Mouse (Mus musculus) MN1 (cell line): ENCODE measurements around the gene Rasgrp3.

Experiments
- DNase-seq: peaks from one replicate; pipeline ENCODE4 v3.0.0-alpha.2; 2016; ENCODE audit warnings: low spot score

Gene Rasgrp3

DNA sequence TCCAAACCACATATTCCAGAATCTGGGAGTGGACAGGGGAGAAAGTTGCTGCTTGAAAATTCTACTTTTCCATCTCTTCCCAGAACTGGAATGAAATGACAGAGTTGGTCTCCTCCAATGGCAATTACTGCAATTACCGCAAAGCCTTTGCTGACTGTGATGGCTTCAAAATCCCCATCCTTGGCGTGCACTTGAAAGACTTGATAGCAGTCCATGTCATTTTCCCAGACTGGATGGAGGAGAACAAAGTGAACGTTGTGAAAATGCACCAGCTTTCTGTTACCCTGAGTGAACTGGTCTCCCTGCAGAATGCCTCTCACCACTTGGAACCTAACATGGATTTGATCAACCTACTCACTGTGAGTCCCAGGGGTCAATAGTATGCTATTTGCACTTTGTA, 67.3 kb downstream of the Rasgrp3 start:
- DNase-seq: no peak

- no peak for DNase-seq
These were observed 69.4 kb downstream of the Rasgrp3 start for GRCm38 (mm10) chr17:75505053-75505452.

GRCm38 (mm10) chr17:75506097-75506675, 70.5 kb downstream of the Rasgrp3 start:
- DNase-seq: no peak

- DNase-seq: no peak
These were observed 71.3 kb downstream of the Rasgrp3 start for GRCm38 (mm10) chr17:75506708-75507641.

- no peak for DNase-seq
These were observed 73.6 kb downstream of the Rasgrp3 start for GRCm38 (mm10) chr17:75509257-75509656.

DNA sequence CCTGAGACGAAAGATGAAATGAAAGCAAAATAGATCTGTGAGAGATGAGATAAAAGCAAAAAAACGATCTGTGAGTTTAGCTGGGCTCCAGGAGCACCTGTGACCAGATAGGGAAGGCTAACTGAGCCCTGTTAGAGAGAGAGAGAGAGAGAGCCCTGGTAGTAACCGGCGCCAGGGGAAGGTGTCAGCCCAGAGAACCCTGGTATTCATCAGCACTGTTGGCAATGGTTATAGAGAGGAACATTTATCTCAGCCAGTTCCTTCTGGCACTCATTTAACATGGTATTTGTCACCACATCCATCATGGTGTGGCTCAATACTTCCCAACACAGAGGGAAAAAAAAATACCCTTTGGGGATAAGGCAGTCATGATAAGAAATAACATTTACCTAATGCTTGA, 80.9 kb downstream of the Rasgrp3 start:
- DNase-seq: no peak

GRCm38 (mm10) chr17:75518181-75518901, 82.6 kb downstream of the Rasgrp3 start:
- DNase-seq: no peak

- DNase-seq: no peak
These were observed 83.7 kb downstream of the Rasgrp3 start for GRCm38 (mm10) chr17:75519239-75519900.

DNA sequence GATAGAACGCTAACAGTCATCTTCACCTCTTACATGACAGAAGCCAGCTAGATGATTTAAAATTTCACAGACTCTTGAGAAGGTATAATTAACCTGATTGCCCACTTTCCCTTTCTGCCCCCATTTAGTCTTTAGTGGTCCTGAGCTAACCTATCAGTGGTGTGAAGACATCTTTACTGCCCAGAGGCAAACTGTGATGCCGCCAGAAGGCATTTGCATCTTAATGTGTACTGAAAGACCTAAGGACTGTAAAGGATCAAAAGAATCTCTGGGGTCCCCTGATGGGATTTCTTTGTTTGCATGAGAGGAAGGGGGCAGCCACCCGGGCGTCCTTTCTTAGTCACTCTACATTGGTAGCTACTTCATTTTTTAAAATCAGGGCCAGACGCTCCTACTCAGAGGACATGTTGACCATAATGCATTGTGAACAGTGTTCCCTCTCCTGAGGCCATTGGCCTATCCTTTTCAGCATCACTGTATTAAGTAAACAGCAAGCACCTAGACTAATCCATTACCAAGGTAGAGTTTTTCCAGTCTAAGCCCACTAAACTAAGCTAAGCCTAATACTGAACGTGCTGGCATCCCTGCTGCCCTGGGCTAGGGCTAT, 85.6 kb downstream of the Rasgrp3 start:
- DNase-seq: no peak

DNA sequence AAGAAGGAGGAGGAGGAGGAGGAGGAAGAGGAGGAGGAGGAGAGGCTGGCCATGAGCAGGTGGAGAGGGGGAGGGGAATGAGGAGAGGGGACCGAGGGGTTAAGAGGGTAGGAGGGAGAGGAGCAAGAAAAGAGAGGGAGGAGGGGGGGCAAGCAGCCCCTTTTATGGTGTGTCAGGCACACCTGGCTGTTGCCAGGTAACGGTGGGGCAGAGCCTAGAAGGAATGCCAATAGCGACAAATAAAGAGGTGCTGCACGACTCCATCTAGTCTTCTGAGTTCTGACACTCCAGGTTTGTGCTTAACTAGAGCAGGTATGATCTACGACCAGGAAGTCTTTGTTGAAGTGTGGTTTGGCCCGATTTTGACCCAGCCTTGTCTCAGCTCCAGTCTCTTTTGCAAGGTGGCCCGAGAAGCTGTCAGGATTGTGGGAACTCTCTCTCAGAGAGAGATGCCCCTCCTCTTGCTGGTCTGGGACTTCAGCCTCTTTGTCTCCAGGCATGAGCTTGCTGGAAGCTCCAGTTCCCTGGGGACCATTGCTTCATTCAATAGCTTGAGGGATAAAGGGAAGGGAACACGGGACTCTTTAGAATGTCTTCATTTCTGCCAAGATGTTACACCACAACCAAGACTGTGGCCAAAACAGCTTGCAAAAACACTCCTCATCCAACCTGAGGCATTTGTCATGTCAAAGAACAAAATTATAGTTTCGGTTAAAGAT, 86.8 kb downstream of the Rasgrp3 start:
- DNase-seq: peak; percentile 25

GRCm38 (mm10) chr17:75523812-75524211, 88.1 kb downstream of the Rasgrp3 start:
- no peak for DNase-seq

DNA sequence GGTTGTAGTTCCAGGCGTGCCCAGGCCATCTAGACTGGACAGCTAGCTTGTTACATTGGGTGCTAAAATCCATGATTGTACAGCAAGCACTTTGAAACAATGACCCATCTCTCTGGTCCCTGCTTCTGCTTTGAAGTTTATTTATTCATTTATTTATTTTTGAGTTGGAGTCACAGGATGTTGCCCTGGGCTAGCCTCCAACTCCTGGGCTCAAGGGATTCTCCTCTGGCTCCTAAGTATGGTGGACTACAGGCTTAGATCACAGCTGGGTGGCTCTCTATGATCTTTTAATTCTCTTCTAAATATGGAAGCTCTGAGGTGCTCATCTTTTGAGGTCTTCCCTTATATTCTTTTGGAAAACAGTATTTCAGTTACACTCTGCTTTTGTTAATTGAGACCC, 90.7 kb downstream of the Rasgrp3 start:
- no peak for DNase-seq

DNA sequence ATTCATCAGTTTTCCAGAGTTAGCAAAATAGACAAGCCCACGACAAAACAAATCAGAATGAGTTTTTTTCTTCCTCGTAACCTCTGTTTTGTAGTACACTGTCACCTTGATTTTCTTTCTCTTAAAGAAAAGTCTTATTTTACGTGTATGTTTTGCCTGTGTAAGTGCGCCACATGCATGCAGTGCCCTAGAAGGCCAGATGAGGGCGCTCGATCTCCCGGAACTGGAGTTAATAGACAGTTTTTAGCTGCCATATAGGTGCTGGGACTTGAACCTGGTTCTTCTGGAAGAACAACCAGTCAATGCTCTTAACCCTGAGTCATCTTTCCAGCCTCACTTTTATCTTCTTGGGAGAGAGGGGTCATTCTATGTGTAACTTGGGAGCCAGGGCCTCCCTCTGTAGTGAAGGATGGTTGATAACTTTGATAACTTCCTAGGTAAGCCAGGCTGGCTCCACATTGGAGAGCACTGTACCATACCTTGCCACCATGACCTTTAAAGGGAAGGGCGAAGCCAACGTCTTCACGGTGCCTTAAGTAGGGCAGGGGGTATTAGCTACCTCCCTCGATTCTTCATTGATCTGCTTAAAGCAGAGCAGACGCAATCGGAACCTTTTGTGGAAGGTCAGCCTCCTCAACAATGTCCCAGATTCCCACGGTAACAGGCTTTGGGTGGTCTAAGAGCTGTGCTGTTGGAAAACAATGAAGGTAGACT, 93.7 kb downstream of the Rasgrp3 start:
- DNase-seq: no peak

- DNase-seq: no peak
These were observed 96.8 kb downstream of the Rasgrp3 start for GRCm38 (mm10) chr17:75532469-75532986.

- DNase-seq: no peak
These were observed 98.8 kb downstream of the Rasgrp3 start for GRCm38 (mm10) chr17:75534314-75535020.

- DNase-seq: no peak
These were observed 99.9 kb downstream of the Rasgrp3 start for GRCm38 (mm10) chr17:75535612-75536011.

DNA sequence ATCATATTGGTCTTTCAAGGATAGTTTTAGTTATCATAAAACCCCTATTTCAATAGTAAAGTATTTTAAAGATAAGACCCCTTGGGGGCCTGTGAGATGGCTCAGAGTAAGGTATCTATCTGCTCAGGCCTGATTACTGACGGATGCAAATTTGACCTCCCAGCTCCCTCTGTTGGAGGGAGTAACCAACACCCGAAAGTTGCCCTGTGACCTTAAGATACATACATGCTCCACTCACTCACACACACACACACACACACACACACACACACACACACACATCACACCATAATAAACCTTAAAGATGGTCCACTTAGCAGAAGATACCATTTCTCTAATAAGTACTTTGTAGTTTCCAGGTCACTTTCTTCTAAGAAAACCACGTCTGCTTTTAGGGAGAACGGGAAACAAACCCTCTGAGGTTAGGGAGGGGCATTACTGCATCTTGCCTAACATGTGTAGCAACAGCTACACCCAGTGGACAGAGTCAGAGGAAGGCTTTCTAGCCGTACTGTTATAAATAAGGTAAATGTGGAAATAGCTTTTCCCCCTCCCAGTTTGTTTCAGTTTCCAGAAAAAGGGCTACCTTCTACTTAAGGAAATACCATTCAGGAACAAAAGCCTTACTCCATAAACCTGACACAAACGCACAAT, 100.8 kb downstream of the Rasgrp3 start:
- DNase-seq: peak; percentile 18

- DNase-seq: no peak
These were observed 101.4 kb downstream of the Rasgrp3 start for GRCm38 (mm10) chr17:75537050-75537445.

GRCm38 (mm10) chr17:75538431-75538830, 102.7 kb downstream of the Rasgrp3 start:
- no peak for DNase-seq
